Mouse (Mus musculus): Measurements from ENCODE around the gene Tango6.
"Not testable (repeated sequence)": the region's sequence is repeated elsewhere in the genome, so short reads cannot be mapped to it uniquely, and the experiment has no call there.

The Tango6 gene

DNA sequence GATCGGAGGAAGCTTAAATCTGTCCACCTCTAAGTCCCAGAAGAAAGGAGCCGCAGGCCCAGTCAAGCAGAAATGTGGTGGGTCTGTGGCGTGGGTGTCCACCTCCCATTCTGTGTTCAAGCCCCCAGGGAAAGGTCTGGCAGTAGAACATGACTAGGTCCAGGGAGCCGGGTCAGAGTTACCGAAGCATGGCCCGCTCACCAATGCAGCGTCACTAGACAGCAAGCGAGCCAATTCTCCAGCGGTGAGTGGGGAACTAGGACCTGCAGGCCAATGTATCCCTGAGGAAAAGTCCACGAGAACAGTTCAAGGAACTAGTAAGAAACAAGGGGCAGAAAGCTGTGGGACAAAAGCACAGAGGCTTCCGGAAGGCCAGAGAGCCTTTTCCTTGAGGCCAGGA, 201.2 kb downstream of the Tango6 start:
- DNase-seq: not testable (repeated sequence)

DNA sequence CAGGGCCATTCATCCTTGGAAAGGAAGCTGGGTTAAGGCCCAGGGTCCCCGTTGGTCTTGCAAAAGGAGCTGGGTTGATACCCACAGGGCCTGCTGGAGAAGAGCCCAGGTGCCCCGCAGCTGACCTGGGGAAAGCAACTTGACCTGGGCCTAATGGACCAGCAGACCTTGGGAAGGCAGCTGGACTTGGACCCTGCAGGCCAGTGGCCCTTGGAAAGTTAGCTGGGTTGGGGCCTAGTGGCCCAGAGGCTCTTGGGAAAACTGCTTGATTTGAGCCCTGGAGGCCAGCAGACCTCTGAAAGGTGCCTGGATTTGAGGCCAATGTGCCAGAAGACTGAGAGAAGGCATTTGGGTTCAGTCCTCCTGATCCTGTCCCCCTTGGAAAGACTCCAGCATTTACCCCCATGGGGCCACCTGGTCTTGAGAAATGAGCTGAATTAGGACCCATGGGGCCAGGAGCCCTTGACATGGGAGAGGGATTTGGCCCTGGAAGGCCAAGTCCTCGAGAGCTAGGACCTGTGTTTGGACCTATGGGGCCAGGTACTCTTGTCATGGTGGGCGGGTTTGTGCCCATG, 202.0 kb downstream of the Tango6 start:
- not testable (repeated sequence) for DNase-seq

DNA sequence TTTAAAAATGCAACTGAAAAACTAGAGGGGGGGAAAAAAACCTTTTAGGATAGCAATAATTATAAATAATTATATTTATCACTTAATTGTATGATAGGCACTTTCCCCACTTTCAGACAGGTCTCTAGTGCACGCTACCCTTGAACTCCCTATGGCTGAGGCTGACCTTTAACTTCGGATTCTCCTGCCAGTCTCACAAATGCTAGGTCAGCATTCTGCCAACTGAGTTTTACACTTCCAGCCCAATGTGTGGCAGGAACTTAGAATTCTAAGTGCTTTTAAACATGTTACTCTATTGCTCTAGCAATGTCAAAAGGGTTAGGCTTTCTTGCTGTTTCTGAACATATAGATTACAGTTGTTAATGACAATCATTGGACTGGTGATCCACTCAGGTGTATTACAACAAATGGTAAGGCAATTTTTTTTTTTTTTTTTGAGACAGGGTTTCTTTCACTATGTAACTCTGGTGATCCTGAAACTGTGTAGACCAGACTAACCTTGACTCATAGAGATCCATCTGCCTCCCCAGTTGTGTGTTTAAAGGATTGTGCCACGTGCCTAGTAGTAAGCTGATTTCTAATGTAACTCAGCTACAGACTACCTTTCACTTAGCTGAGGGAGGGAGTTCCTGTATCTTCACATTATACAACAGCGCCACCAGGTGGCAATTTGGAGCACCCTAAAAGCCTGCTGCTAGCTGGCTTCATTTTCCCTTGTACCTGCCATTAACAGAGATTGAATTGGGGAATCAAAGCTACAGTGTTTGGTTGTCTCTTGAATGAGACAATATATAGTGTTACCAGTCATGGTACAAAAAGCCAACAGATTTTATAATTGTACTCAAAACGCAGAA, 204.7 kb downstream of the Tango6 start:
- DNase-seq: peak; percentile 64 to 79

DNA sequence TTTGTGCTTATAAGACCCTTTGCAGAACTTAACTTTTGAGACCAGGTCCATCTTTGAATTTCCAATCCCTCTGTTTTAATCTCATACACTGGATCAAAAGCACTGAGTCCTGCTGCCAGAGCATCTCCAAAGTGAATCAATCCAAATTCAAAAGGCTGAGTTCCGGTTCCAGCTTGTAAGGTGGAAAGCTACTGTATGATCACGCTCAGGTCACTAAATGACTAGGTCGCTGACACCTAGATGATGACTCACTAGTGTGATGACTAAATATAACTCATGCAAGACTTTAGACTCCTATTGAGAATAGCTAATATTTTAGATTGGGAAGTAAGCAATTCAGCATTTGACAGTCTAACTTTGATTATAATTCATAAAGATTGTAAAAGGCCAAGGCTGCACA, 205.9 kb downstream of the Tango6 start:
- DNase-seq: no peak

GRCm38 (mm10) chr8:106892210-106892805, 209.4 kb downstream of the Tango6 start:
- DNase-seq: no peak

DNA sequence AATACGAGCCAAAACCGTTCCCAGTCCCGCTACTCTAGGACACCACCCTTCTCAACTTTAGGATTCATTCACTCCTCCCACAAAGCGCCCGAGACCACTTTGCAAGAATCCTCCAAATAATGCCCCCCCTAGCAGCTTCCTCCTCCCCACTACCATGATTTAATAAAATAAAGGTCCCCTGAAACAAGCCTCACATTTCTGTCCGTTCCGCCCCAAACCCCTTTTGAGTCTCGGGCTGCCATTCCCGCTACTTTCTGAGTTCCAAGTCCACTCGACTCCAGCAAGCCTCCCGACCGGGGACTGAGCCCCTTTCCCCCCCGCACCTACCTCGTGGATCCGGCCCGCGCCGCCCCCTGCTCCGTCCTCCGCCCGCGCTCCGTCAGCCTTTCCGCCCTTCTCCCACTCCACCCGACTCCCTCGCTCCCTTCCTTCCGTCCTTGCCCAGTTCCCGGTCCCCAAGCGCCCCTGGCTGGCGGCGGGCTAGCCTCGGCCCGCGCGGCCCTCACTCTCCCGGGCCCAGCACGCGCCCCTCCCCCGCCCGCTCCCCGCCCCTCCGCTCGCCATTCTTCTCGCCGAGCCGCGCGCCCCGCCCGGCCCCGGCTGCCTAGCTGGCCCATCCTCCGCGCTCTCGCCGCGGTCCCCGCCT, 210.1 kb downstream of the Tango6 start:
- DNase-seq: peak; percentile 40 to 42

- peak; percentile 84 to 88 for DNase-seq
These were observed 210.8 kb downstream of the Tango6 start, which contains the start of gene Utp4 for GRCm38 (mm10) chr8:106893481-106894156. TSS of gene Utp4 (plus strand) at chr8:106893636.

GRCm38 (mm10) chr8:106899473-106899872, 216.6 kb downstream of the Tango6 start:
- no peak for DNase-seq

All from lung, adult 18-20 months (tissue).